ENCODE assay signal across 7 mouse cellular contexts in genomic region chr4:135986943-135987710, GRCm38 (mm10). TPM values are rescaled to one million over a fixed set of nuclear protein-coding genes. Genes with fewer than 3 reads are reported as not detected.
A peak's percentile ranks its signal among the peaks of the same experiment; 100 is the strongest.
DNase-seq lines count a peak whose midpoint lies in the region; ATAC-seq and TF ChIP-seq lines count a peak whose summit lies in the region.

Gene Pithd1 (minus strand): TSS chr4:135987264.

- no peak for TF ChIP-seq CTCF in kidney, adult 2 months (conservative IDR thresholded peaks at IDR 0.05; ENCODE audit: insufficient read depth, insufficient read length, low read depth, low read length)
- no peak for TF ChIP-seq CTCF in spleen, adult 2 months (IDR thresholded peaks at IDR 0.05; ENCODE audit: extremely low read depth, insufficient read depth, insufficient read length, insufficient replicate concordance)

- WGBS in embryonic facial prominence, embryonic 12.5 days: under 1% methylated on average over 76 of the region's 81 CpGs
- under 1% methylated on average over 79 of the region's 81 CpGs for WGBS in kidney, adult 2 months
- WGBS in limb, embryonic 12.5 days: under 1% methylated on average over 81 of the region's 81 CpGs
- WGBS in midbrain, embryonic 15.5 days: under 1% methylated on average over 75 of the region's 81 CpGs
- under 1% methylated on average over 78 of the region's 81 CpGs for WGBS in spleen, adult 2 months

- peaks cover 11% of the 10 kb centered on the region for H3K4me1 ChIP-seq in embryonic facial prominence, embryonic 12.5 days
- H3K4me1 ChIP-seq in kidney, adult 2 months (ENCODE audit: control insufficient read depth, insufficient read depth, low read length): 0 out of 2 replicates have a peak, but pooled peaks cover 2% of the 10 kb centered on the region
- H3K4me1 ChIP-seq in limb, embryonic 12.5 days (replicated peaks): peaks cover 12% of the 10 kb centered on the region
- H3K4me1 ChIP-seq in midbrain, embryonic 15.5 days: peaks cover 23% of the 10 kb centered on the region
- no peaks in the 10 kb centered on the region; the same call in 1 of the 2 replicates for H3K4me1 ChIP-seq in spleen, adult 2 months (ENCODE audit: control insufficient read depth, insufficient read depth, insufficient read length)

- peak within 1 kb of the TSS; percentile 80 for H3K9ac ChIP-seq in embryonic facial prominence, embryonic 12.5 days
- peak within 1 kb of the TSS; percentile 95 for H3K9ac ChIP-seq in limb, embryonic 12.5 days (replicated peaks)
- peak within 1 kb of the TSS; percentile 92 for H3K9ac ChIP-seq in midbrain, embryonic 15.5 days

- peaks cover 24% of the 10 kb centered on the region for H3K36me3 ChIP-seq in embryonic facial prominence, embryonic 12.5 days
- no peaks in the 10 kb centered on the region for H3K36me3 ChIP-seq in kidney, adult 2 months (ENCODE audit: control insufficient read depth, insufficient read depth, low read length)
- H3K36me3 ChIP-seq in limb, embryonic 12.5 days: peaks cover 37% of the 10 kb centered on the region
- peaks cover 8% of the 10 kb centered on the region; the same call in 1 of the 2 replicates for H3K36me3 ChIP-seq in midbrain, embryonic 15.5 days (replicated peaks)
- peaks cover 13% of the 10 kb centered on the region for H3K36me3 ChIP-seq in spleen, adult 2 months (ENCODE audit: control insufficient read depth, insufficient read depth, low read length)

- H3K27ac ChIP-seq in embryonic facial prominence, embryonic 12.5 days: peak within 1 kb of the TSS; percentile 87
- peak within 1 kb of the TSS; percentile 86 for H3K27ac ChIP-seq in kidney, adult 2 months (ENCODE audit: insufficient read depth, low read depth, low read length)
- peak within 1 kb of the TSS; percentile 91 for H3K27ac ChIP-seq in limb, embryonic 12.5 days
- H3K27ac ChIP-seq in midbrain, embryonic 15.5 days: peak within 1 kb of the TSS; percentile 94
- H3K27ac ChIP-seq in spleen, adult 2 months (ENCODE audit: insufficient read depth, low read length): peak within 1 kb of the TSS; percentile 86

- ATAC-seq in embryonic facial prominence, embryonic 12.5 days (ENCODE audit: insufficient number of reproducible peaks, insufficient read depth, low FRiP score, low TSS enrichment): peak; percentile 79
- peak; percentile 90 for ATAC-seq in limb, embryonic 12.5 days (ENCODE audit: insufficient number of reproducible peaks, insufficient read depth, low FRiP score, low TSS enrichment, low read depth)
- ATAC-seq in midbrain, embryonic 15.5 days (replicated peaks): peak; percentile 94

- H3K27me3 ChIP-seq in embryonic facial prominence, embryonic 12.5 days: no peaks in the 10 kb centered on the region
- no peaks in the 10 kb centered on the region for H3K27me3 ChIP-seq in kidney, adult 2 months (replicated peaks; ENCODE audit: control insufficient read depth, insufficient read depth, low read length)
- no peaks in the 10 kb centered on the region for H3K27me3 ChIP-seq in limb, embryonic 12.5 days
- no peaks in the 10 kb centered on the region for H3K27me3 ChIP-seq in midbrain, embryonic 15.5 days (replicated peaks)
- no peaks in the 10 kb centered on the region for H3K27me3 ChIP-seq in spleen, adult 2 months (ENCODE audit: control insufficient read depth, insufficient read depth, low read length)

- DNase-seq in adrenal gland, postnatal 25 days: peak; percentile 91
- DNase-seq in heart, adult 18-20 months: peak; percentile 93 to 94
- peak; percentile 95 for DNase-seq in kidney, adult 2 months
- DNase-seq in spleen, adult 2 months (ENCODE audit: low read depth in 1 of 2, low spot score in 2 of 2): peak; percentile 88 to 91

- no peak for TF ChIP-seq POLR2A in kidney, adult 2 months (IDR thresholded peaks at IDR 0.05; ENCODE audit: low read depth, low read length)
- no peak; the same call in none of the 2 replicates for TF ChIP-seq POLR2A in spleen, adult 2 months (IDR thresholded peaks at IDR 0.05; ENCODE audit: low read depth, low read length)

- no peaks in the 10 kb centered on the region for H3K9me3 ChIP-seq in embryonic facial prominence, embryonic 12.5 days
- no peaks in the 10 kb centered on the region for H3K9me3 ChIP-seq in limb, embryonic 12.5 days
- H3K9me3 ChIP-seq in midbrain, embryonic 15.5 days: no peaks in the 10 kb centered on the region

- peak within 1 kb of the TSS; percentile 89 for H3K4me3 ChIP-seq in embryonic facial prominence, embryonic 12.5 days
- H3K4me3 ChIP-seq in kidney, adult 2 months (ENCODE audit: insufficient read depth, low read depth, low read length): peak within 1 kb of the TSS; percentile 76
- peak within 1 kb of the TSS; percentile 95 for H3K4me3 ChIP-seq in limb, embryonic 12.5 days (replicated peaks)
- H3K4me3 ChIP-seq in midbrain, embryonic 15.5 days: peak within 1 kb of the TSS; percentile 74
- H3K4me3 ChIP-seq in spleen, adult 2 months (ENCODE audit: extremely low read depth, insufficient read depth, insufficient read length): peak within 1 kb of the TSS; percentile 81

- peak within 1 kb of the TSS; percentile 65 for H3K4me2 ChIP-seq in embryonic facial prominence, embryonic 12.5 days (replicated peaks)
- H3K4me2 ChIP-seq in limb, embryonic 12.5 days: peak within 1 kb of the TSS; percentile 83
- H3K4me2 ChIP-seq in midbrain, embryonic 15.5 days: peak within 1 kb of the TSS; percentile 91

RNA-seq across cellular contexts. Expression of gene Pithd1, which starts in this region (rescaled TPM):
- total RNA-seq in adrenal gland, postnatal 25 days (2021): 30.8 and 33.2 TPM in 2 replicates
- 64.4 and 65.2 TPM in 2 replicates for polyA plus RNA-seq in embryonic facial prominence, embryonic 12.5 days (2016; fragmentation: Nextera tagmentation; extraction: Ambion mirVana)
- total RNA-seq in heart, adult 18-20 months (2021): 10 to 100 TPM; 22.1 to 25.1 TPM
- polyA plus RNA-seq in kidney, adult 2 months (2012; rRNA removed): 31.8 and 33.5 TPM in 2 replicates
- polyA plus RNA-seq in limb, embryonic 12.5 days (2016; fragmentation: Nextera tagmentation; extraction: Ambion mirVana): 64.9 and 69.6 TPM in 2 replicates
- polyA plus RNA-seq in midbrain, embryonic 15.5 days (2015; fragmentation: Nextera tagmentation; extraction: Ambion mirVana): 62.8 and 64.6 TPM in 2 replicates
- polyA plus RNA-seq in spleen, adult 2 months (2012; rRNA removed): 31.0 and 48.2 TPM in 2 replicates

Comparison
In these comparisons a context has a peak if more than half of its experiments do, and no peak if none do; other contexts are left out.
1. Peak in every context shown above with its lines: DNase-seq, ATAC-seq, H3K4me3 ChIP-seq and H3K27ac ChIP-seq.